21 mouse cellular contexts compared by ENCODE assay signal in genomic region chr15:95948411-95948810, GRCm38 (mm10).
A peak's percentile ranks its signal among the peaks of the same experiment; 100 is the strongest.
DNase-seq lines count a peak whose midpoint lies in the region; ATAC-seq and TF ChIP-seq lines count a peak whose summit lies in the region.
"Had no signal": no experiment of that assay in that cellular context is flagged by ENCODE, and none has a peak within 500 bp of the region (broad histone marks: within the 10 kb centered on the region; RNA-seq: fewer than 3 reads in every experiment).

No protein-coding gene starts in this region.

- no peak for TF ChIP-seq CTCF in ES-Bruce4 (IDR thresholded peaks at IDR 0.05; ENCODE audit: low read depth, low read length)

- DNase-seq in ES-E14 (ENCODE audit: low read depth, low spot score): peak; percentile 12
- peak; percentile 68 for DNase-seq in ZHBTc4 (ENCODE audit: low read depth, low spot score)
- no peak for DNase-seq in c-Kit-positive CD71-positive TER-119-positive erythroid progenitor cells, embryonic 14.5 days (ENCODE audit: low spot score)
- no peak for DNase-seq in layer of hippocampus, adult 9-10 months (ENCODE audit: low spot score)
- DNase-seq: adrenal gland, adult 8-10 months; adrenal gland, postnatal 25 days; cerebellum, adult 18-20 months; cerebellum, adult 9-10 months; cerebellum, postnatal 25 days; forebrain, postnatal 0 days; heart, adult 11 months had no signal

- H3K4me3 ChIP-seq in ES-Bruce4 (ENCODE audit: low read depth, low read length): peak overlapping the region; percentile 19
- H3K4me3 ChIP-seq in ES-E14 (ENCODE audit: insufficient read depth in 1 of 2, low read depth in 1 of 2, low read length in 2 of 2, poor library complexity in 1 of 2, severe bottlenecking in 1 of 2): peak overlapping the region; percentile 18 to 46; a peak in 3 of 4 replicates
- H3K4me3 ChIP-seq: embryonic facial prominence, embryonic 12.5 days; embryonic facial prominence, embryonic 15.5 days; gastrocnemius, adult 2 months; hindbrain, embryonic 12.5 days; hindbrain, embryonic 15.5 days had no signal

- H3K27ac ChIP-seq in ES-Bruce4 (ENCODE audit: insufficient read depth, low read length) (no peak overlapping the region), ES-E14 (ENCODE audit: insufficient read depth, low read depth, low read length, poor library complexity, severe bottlenecking) (no peak overlapping the region)
- H3K27ac ChIP-seq: embryonic facial prominence, embryonic 12.5 days; embryonic facial prominence, embryonic 15.5 days; gastrocnemius, adult 2 months; hindbrain, embryonic 12.5 days; hindbrain, embryonic 15.5 days had no signal

- H3K36me3 ChIP-seq in ES-Bruce4 (ENCODE audit: control insufficient read depth, insufficient read depth, low read length, poor library complexity, severe bottlenecking): no peaks in the 10 kb centered on the region
- peaks cover 11% of the 10 kb centered on the region for H3K36me3 ChIP-seq in ES-E14 (ENCODE audit: control insufficient read depth, insufficient read depth, low read length, poor library complexity, severe bottlenecking)

- no peak for ATAC-seq in megakaryocyte progenitor cell, adult 5-6 weeks (replicated peaks; ENCODE audit: poor library complexity)
- ATAC-seq: activated CD4-positive, CD25-positive, alpha-beta regulatory T cell, adult 4 months; CD4-positive, CD25-positive, alpha-beta regulatory T cell, adult 4 months; forebrain, embryonic 14.5 days; forebrain, postnatal 0 days had no signal

- TF ChIP-seq POLR2A in ES-Bruce4 (IDR thresholded peaks at IDR 0.05; ENCODE audit: insufficient read depth, low read length): no peak

- no peaks in the 10 kb centered on the region for H3K4me1 ChIP-seq in ES-Bruce4 (ENCODE audit: control insufficient read depth, insufficient read depth, low read length)
- no peaks in the 10 kb centered on the region for H3K4me1 ChIP-seq in ES-E14 (ENCODE audit: control insufficient read depth in 2 of 2, insufficient read depth in 2 of 2, low read length in 2 of 2, poor library complexity in 1 of 2)

- in situ Hi-C loops in ES-E14 (cut with MboI; ENCODE audit: low sequenced_read_pairs in 2 of 2, unreplicated experiment in 2 of 2): loop anchor here in 1 of 2 experiments (10.0 kb wide), 1 partner anchor 174 kb away; no protein-coding TSS in a partner anchor

- TF ChIP-seq EP300 in ES-Bruce4 (IDR thresholded peaks at IDR 0.05; ENCODE audit: insufficient read depth, low read depth, low read length): no peak

- no peak overlapping the region for H3K9ac ChIP-seq in ES-Bruce4 (ENCODE audit: low read depth, poor library complexity, severe bottlenecking)
- no peak overlapping the region; the same call in 1 of the 2 replicates for H3K9ac ChIP-seq in ES-E14 (ENCODE audit: insufficient read depth, low read depth, low read length, poor library complexity, severe bottlenecking)
- H3K9ac ChIP-seq: embryonic facial prominence, embryonic 12.5 days; embryonic facial prominence, embryonic 15.5 days; forebrain, postnatal 0 days; hindbrain, embryonic 12.5 days; hindbrain, embryonic 15.5 days had no signal

- H3K9me3 ChIP-seq in ES-Bruce4 (replicated peaks; ENCODE audit: control insufficient read depth, insufficient read depth, low read length, poor library complexity, severe bottlenecking) (no peaks in the 10 kb centered on the region), ES-E14 (ENCODE audit: control insufficient read depth, insufficient read depth, low read depth, low read length) (no peaks in the 10 kb centered on the region)
- H3K9me3 ChIP-seq: embryonic facial prominence, embryonic 12.5 days; embryonic facial prominence, embryonic 15.5 days; hindbrain, embryonic 12.5 days; hindbrain, embryonic 15.5 days had no signal

- H3K27me3 ChIP-seq in ES-Bruce4 (ENCODE audit: control insufficient read depth, insufficient read depth, low read length, poor library complexity, severe bottlenecking): no peaks in the 10 kb centered on the region
- H3K27me3 ChIP-seq: embryonic facial prominence, embryonic 12.5 days; embryonic facial prominence, embryonic 15.5 days; hindbrain, embryonic 12.5 days; hindbrain, embryonic 15.5 days had no signal

TF ChIP-seq in ES-E14, 5 proteins besides CTCF, POLR2A, EP300 and RAD21:
- TF ChIP-seq ZC3H11A (IDR thresholded peaks at IDR 0.05; ENCODE audit: borderline replicate concordance, low read depth, low read length) (no peak), CHD2 (IDR thresholded peaks at IDR 0.05; ENCODE audit: low read depth, low read length) (no peak), HCFC1 (IDR thresholded peaks at IDR 0.05; ENCODE audit: borderline replicate concordance, insufficient read depth, low read length) (no peak), MAFK (IDR thresholded peaks at IDR 0.05; ENCODE audit: insufficient read depth, low read depth, low read length) (no peak), ZNF384 (IDR thresholded peaks at IDR 0.05; ENCODE audit: low read depth, low read length) (no peak)

Comparison
In these comparisons a context has a peak if more than half of its experiments do, and no peak if none do; other contexts are left out.
1. DNase-seq: peak in ES-E14 (single experiment) and ZHBTc4 (single experiment); none in c-Kit-positive CD71-positive TER-119-positive erythroid progenitor cells, embryonic 14.5 days (single experiment) and layer of hippocampus, adult 9-10 months (single experiment).